Mouse (Mus musculus): ENCODE results near the gene Atp2c1.

DNA sequence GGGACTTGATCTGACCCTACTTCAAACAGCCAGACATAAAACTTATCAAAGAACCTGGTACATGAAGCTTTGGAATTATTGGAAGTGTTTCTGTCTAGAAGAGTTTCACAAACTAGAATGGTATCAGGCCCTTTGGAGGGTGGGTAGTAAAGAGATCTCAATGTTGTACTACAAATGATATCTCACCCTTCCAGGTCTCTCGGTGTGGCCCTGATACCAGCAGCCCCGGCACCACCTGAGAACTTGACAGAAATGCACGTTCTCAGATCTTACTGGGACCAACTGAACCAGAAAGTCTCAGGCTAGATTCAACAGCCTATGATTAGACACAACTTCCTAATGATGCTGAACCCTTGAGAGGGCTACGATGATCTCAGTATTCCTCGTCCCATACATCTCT is 23.4 kb downstream of the Atp2c1 start:
- no peak for TF ChIP-seq CTCF (IDR thresholded peaks at IDR 0.05; ENCODE audit: extremely low read depth, insufficient read depth, insufficient read length, insufficient replicate concordance)
- no peak for TF ChIP-seq POLR2A (IDR thresholded peaks at IDR 0.05; ENCODE audit: low read depth, low read length)
